Mouse (Mus musculus) hindbrain, embryonic 15.5 days (tissue): Measurements from ENCODE around the gene Fnip2. TPM values are rescaled to one million over a fixed set of nuclear protein-coding genes. Genes with fewer than 3 reads are reported as not detected.

Experiments
- ATAC-seq: fragments of 200-750 bp; cut with Nextera tagmentation; 2 replicates; pipeline ENCODE4 v1.8.0; 2017; ENCODE audit warnings: low read depth, moderate number of reproducible peaks, moderate TSS enrichment; ENCODE audit not compliant: low FRiP score
- H3K27ac ChIP-seq: fragments of 300-500 bp; sonication (generic); replicated peaks from 2 replicates; pipeline ENCODE4 v1.5.1; 2015; ENCODE audit warnings: mild to moderate bottlenecking, inconsistent platforms
- H3K27me3 ChIP-seq: fragments of 300-500 bp; sonication (generic); 2 replicates; pipeline ENCODE4 v1.6.1; 2015; ENCODE audit warnings: control low read depth, inconsistent platforms
- H3K36me3 ChIP-seq: fragments of 300-500 bp; sonication (generic); 2 replicates; pipeline ENCODE4 v1.6.1; 2015; ENCODE audit warnings: control low read depth, inconsistent platforms
- H3K4me1 ChIP-seq: fragments of 300-500 bp; sonication (generic); replicated peaks from 2 replicates; pipeline ENCODE4 v1.6.1; 2015; ENCODE audit warnings: control low read depth, inconsistent platforms
- H3K4me2 ChIP-seq: fragments of 300-500 bp; sonication (generic); 2 replicates; pipeline ENCODE4 v1.6.1; 2015; ENCODE audit warnings: moderate library complexity, mild to moderate bottlenecking, inconsistent platforms
- H3K4me3 ChIP-seq: fragments of 300-500 bp; sonication (generic); 2 replicates; pipeline ENCODE4 v1.5.1; 2015; ENCODE audit warnings: mild to moderate bottlenecking, inconsistent platforms
- H3K9ac ChIP-seq: fragments of 300-500 bp; sonication (generic); 2 replicates; pipeline ENCODE4 v1.6.1; 2015; ENCODE audit warnings: inconsistent platforms
- H3K9me3 ChIP-seq: fragments of 300-500 bp; sonication (generic); 2 replicates; pipeline ENCODE4 v1.6.1; 2016; ENCODE audit warnings: control low read depth, inconsistent platforms
- WGBS: fragments of 180-500 bp; shearing (Covaris S2); methylation state at CpG from one replicate; pipeline ENCODE4 v1.1.7; 2015; 5-methylcytosine and 5-hydroxymethylcytosine counted together
- polyA plus RNA-seq: library from polyadenylated mRNA; unstranded; fragments of >200 nt; fragmentation: Nextera tagmentation; extraction: Ambion mirVana; gene quantifications from 2 replicates; pipeline ENCODE4 v1.2.1, GENCODE M21; 2015

The Fnip2 gene
- polyA plus RNA-seq, 1 experiment from 2014 or later = 7.8 TPM

GRCm38 (mm10) chr3:79561784-79562715, 5.5 kb downstream of the Fnip2 start:
- Histone ChIP-seq H3K4me2 (no peak overlapping the region), H3K9ac (no peak overlapping the region), H3K9me3 (no peaks in the 10 kb centered on the region), H3K27me3 (no peaks in the 10 kb centered on the region), H3K4me3 (no peak overlapping the region), H3K27ac (no peak overlapping the region), H3K4me1 (peaks cover 35% of the 10 kb centered on the region), H3K36me3 (no peaks in the 10 kb centered on the region)
- ATAC-seq = no peak
- 78% methylated on average over 10 of the region's 10 CpGs for WGBS

- Histone ChIP-seq H3K27ac (no peak overlapping the region), H3K36me3 (no peaks in the 10 kb centered on the region), H3K9ac (no peak overlapping the region), H3K4me2 (no peak overlapping the region), H3K27me3 (no peaks in the 10 kb centered on the region), H3K4me1 (peaks cover 22% of the 10 kb centered on the region), H3K9me3 (no peaks in the 10 kb centered on the region), H3K4me3 (no peak overlapping the region)
- no peak for ATAC-seq
- 94% methylated on average over 6 of the region's 6 CpGs for WGBS
Observed at GRCm38 (mm10) chr3:79560555-79560954, 7.0 kb downstream of the Fnip2 start.

DNA sequence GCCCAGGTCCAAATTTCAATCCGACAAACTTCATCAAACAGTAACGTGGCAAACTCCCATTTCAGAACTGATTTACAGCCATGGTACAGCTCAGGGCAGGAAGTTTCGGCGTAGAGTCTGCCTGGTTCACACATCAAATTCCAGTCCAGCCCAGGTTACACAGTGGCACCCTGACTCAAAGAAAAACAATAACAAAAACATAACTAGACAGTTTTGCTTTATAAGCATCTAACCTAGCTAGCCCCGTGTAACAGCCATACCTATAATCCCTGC, 7.9 kb downstream of the Fnip2 start:
- peaks cover 17% of the 10 kb centered on the region for H3K4me1 ChIP-seq
- peak overlapping the region; percentile 57 for H3K27ac ChIP-seq
- H3K4me2 ChIP-seq = no peak overlapping the region
- H3K9me3 ChIP-seq = no peaks in the 10 kb centered on the region
- H3K9ac ChIP-seq = no peak overlapping the region
- H3K36me3 ChIP-seq = no peaks in the 10 kb centered on the region
- no peaks in the 10 kb centered on the region for H3K27me3 ChIP-seq
- no peak overlapping the region for H3K4me3 ChIP-seq
- no peak for ATAC-seq
- WGBS = 80% methylated on average over 5 of the region's 5 CpGs

DNA sequence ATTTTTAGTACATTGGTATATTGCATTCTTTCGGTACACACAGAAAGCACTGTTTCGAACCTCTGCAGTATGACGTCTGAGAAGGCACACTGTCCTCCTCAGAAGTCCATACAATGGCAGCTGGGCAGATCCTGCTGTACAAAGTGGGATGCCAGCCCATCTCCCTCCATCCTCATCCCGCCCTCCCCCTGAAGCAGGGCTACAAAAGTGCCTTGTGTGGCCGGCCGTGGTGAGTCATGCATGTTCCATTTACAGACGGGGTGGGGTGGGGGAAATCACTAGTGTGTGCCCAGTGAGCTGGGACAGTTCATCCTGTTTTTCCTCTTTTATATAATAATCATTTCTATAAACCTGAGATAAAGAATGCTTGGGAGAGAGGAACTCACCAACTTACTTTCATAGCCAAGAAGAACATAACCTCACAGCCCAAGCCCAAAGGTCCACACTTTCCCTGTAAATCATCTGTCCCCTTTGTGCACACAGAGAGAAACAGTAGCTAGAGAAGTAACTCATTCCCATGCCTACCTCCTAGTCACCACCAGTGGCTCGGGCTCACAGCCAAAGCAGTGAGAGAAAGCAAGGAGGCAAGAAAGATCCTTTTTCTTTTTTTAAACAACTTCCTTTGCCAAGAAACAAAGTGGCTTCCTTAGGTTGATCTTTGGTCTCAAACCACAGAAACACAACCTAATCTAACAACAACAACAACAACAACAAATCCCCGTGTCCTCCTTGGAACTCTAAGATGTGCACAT, 8.4 kb downstream of the Fnip2 start:
- no peak overlapping the region for H3K9ac ChIP-seq
- ATAC-seq = peak; percentile 78
- H3K4me1 ChIP-seq = peaks cover 14% of the 10 kb centered on the region
- H3K27me3 ChIP-seq = no peaks in the 10 kb centered on the region
- peak overlapping the region; percentile 57 for H3K27ac ChIP-seq
- H3K36me3 ChIP-seq = no peaks in the 10 kb centered on the region
- no peak overlapping the region for H3K4me3 ChIP-seq
- H3K9me3 ChIP-seq = no peaks in the 10 kb centered on the region
- no peak overlapping the region for H3K4me2 ChIP-seq
- WGBS = 72% methylated on average over 9 of the region's 9 CpGs

GRCm38 (mm10) chr3:79555061-79555460, 12.5 kb downstream of the Fnip2 start:
- H3K4me3 ChIP-seq = no peak overlapping the region
- no peak overlapping the region for H3K9ac ChIP-seq
- H3K9me3 ChIP-seq = no peaks in the 10 kb centered on the region
- no peak for ATAC-seq
- H3K27me3 ChIP-seq = no peaks in the 10 kb centered on the region
- no peaks in the 10 kb centered on the region for H3K36me3 ChIP-seq
- no peak overlapping the region for H3K27ac ChIP-seq
- no peaks in the 10 kb centered on the region; the same call in 1 of the 2 replicates for H3K4me1 ChIP-seq
- WGBS = 84% methylated on average over 6 of the region's 6 CpGs
- no peak overlapping the region for H3K4me2 ChIP-seq

DNA sequence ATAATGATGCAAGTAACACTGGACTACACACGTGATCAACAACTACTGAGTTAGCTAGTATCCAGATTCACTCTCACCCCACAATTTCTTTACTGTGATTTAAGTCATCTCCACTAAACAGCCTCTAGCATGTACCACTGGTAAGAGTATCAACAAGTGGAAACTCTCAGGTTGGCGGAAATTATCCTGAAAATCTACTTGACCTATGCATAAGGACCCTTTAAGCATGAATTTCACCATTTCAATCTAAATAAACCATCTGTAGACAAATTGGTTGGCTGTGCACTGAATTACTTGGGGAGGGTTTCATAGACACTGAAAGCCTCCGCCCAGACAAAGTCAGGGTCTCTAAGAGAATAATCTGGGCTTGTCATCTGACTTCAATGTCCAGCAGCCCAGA, 13.8 kb downstream of the Fnip2 start:
- Histone ChIP-seq H3K27me3 (no peaks in the 10 kb centered on the region), H3K4me3 (no peak overlapping the region), H3K9me3 (no peaks in the 10 kb centered on the region), H3K36me3 (no peaks in the 10 kb centered on the region), H3K9ac (no peak overlapping the region), H3K4me2 (no peak overlapping the region), H3K4me1 (no peaks in the 10 kb centered on the region; the same call in 1 of the 2 replicates), H3K27ac (no peak overlapping the region)
- no peak for ATAC-seq
- WGBS = 96% methylated on average over 3 of the region's 3 CpGs

- Histone ChIP-seq H3K9ac (no peak overlapping the region), H3K4me1 (no peaks in the 10 kb centered on the region), H3K4me3 (no peak overlapping the region), H3K9me3 (no peaks in the 10 kb centered on the region), H3K27ac (no peak overlapping the region), H3K4me2 (no peak overlapping the region), H3K27me3 (no peaks in the 10 kb centered on the region), H3K36me3 (no peaks in the 10 kb centered on the region)
- no peak for ATAC-seq
- 80% methylated on average over 10 of the region's 10 CpGs for WGBS
Observed at GRCm38 (mm10) chr3:79551826-79552552, 15.6 kb downstream of the Fnip2 start.

DNA sequence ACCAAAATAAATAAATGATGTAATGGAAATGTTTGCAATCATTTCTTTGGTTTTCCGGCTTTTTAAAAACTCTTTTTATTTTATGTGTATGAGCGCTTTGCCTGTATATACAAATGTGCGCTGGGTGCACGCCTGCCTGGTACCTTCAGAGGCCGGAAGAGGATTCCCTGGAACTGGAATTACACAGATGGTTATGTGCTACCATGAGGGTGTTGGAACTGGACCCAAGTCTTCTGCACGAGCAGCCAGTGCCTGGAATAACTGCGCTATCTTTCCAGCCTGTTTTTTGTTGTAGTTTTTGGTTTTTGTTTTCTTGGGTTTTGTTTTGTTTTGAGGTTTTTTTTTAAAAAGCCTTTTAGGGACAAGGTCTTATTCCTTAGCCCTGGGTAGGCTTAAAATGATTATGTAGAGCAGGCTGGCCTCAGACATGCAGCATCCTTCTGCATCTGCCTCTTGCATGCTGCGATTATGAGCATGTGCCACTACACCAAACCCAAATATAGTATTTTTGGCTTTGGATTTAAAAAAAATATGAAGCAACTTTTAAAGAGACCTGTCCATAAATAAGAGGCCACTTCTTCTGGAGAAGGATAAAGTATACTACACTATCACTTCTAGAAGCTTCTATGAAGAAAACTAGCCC, 17.7 kb downstream of the Fnip2 start:
- Histone ChIP-seq H3K9me3 (no peaks in the 10 kb centered on the region), H3K4me2 (no peak overlapping the region), H3K4me3 (no peak overlapping the region), H3K27me3 (no peaks in the 10 kb centered on the region), H3K4me1 (no peaks in the 10 kb centered on the region), H3K27ac (no peak overlapping the region), H3K36me3 (no peaks in the 10 kb centered on the region), H3K9ac (no peak overlapping the region)
- no peak for ATAC-seq
- WGBS = 94% methylated on average over 8 of the region's 8 CpGs

- H3K36me3 ChIP-seq = no peaks in the 10 kb centered on the region
- ATAC-seq = no peak; the same call in 1 of the 2 replicates
- no peak overlapping the region for H3K4me2 ChIP-seq
- no peaks in the 10 kb centered on the region for H3K4me1 ChIP-seq
- 90% methylated on average over 17 of the region's 17 CpGs for WGBS
- H3K27ac ChIP-seq = no peak overlapping the region
- H3K9ac ChIP-seq = no peak overlapping the region
- no peaks in the 10 kb centered on the region for H3K9me3 ChIP-seq
- no peak overlapping the region for H3K4me3 ChIP-seq
- no peaks in the 10 kb centered on the region for H3K27me3 ChIP-seq
Observed at GRCm38 (mm10) chr3:79548681-79549437, 18.7 kb downstream of the Fnip2 start.

- Histone ChIP-seq H3K4me2 (no peak overlapping the region), H3K9ac (no peak overlapping the region), H3K27ac (no peak overlapping the region), H3K4me3 (no peak overlapping the region), H3K36me3 (no peaks in the 10 kb centered on the region), H3K27me3 (no peaks in the 10 kb centered on the region), H3K9me3 (no peaks in the 10 kb centered on the region), H3K4me1 (no peaks in the 10 kb centered on the region)
- 40% methylated on average over 6 of the region's 6 CpGs for WGBS
- no peak for ATAC-seq
Observed at GRCm38 (mm10) chr3:79542585-79542984, 25.0 kb downstream of the Fnip2 start.

GRCm38 (mm10) chr3:79539656-79540055, 27.9 kb downstream of the Fnip2 start:
- no peak overlapping the region for H3K9ac ChIP-seq
- no peak overlapping the region for H3K4me3 ChIP-seq
- no peaks in the 10 kb centered on the region for H3K4me1 ChIP-seq
- ATAC-seq = no peak
- H3K4me2 ChIP-seq = no peak overlapping the region
- no peaks in the 10 kb centered on the region for H3K27me3 ChIP-seq
- no peaks in the 10 kb centered on the region for H3K9me3 ChIP-seq
- no peak overlapping the region for H3K27ac ChIP-seq
- H3K36me3 ChIP-seq = no peaks in the 10 kb centered on the region
